Mouse (Mus musculus): ENCODE results near the gene Tnfrsf23.

- TF ChIP-seq CTCF (IDR thresholded peaks at IDR 0.05; ENCODE audit: borderline replicate concordance, control insufficient read depth, extremely low read depth, insufficient read depth, low read length, poor library complexity) (no peak), POLR2A (IDR thresholded peaks at IDR 0.05; ENCODE audit: control insufficient read depth, extremely low read depth, insufficient read depth, low read length, poor library complexity) (no peak)
Measured at GRCm38 (mm10) chr7:143689946-143690345, 4.3 kb upstream of the Tnfrsf23 start.

Measured in thymus, adult 2 months (tissue).